Mouse (Mus musculus) megakaryocyte, adult 5-6 weeks (primary cell): Measurements from ENCODE around the gene Il11. TPM values are rescaled to one million over a fixed set of nuclear protein-coding genes. Genes with fewer than 3 reads are reported as not detected.
"Not testable (repeated sequence)": the region's sequence is repeated elsewhere in the genome, so short reads cannot be mapped to it uniquely, and the experiment has no call there.

Experiments
- ATAC-seq: 2 replicates; pipeline ENCODE4 v1.8.0; 2016; ENCODE audit warnings: mild to moderate bottlenecking, inconsistent platforms; ENCODE audit not compliant: poor library complexity, severe bottlenecking
- total RNA-seq, 2 experiments: library from RNA; stranded (forward) in 1 of 2; stranded (reverse) in 1 of 2; fragments of 153-499, 151-499 nt in 1 of 2; fragments of 221-1000, 200-1000 nt in 1 of 2; gene quantifications; 2 replicates each; pipeline versions ENCODE4 v1.2.3 to v1.2.4; 2015 to 2017

The Il11 gene
- total RNA-seq (2015) (not detected in 2 replicates), total RNA-seq (2017) (not detected in 2 replicates)

- no peak for ATAC-seq
Observed at GRCm38 (mm10) chr7:4782759-4783158, at the start of gene Il11, which contains the start of gene Tmem190. TSS of gene Il11 (minus strand) at chr7:4782859. TSS of gene Tmem190 (plus strand) at chr7:4782937.

GRCm38 (mm10) chr7:4830476-4830875 lies 47.8 kb upstream of the Il11 start:
- no peak for ATAC-seq

- ATAC-seq = no peak
Observed at GRCm38 (mm10) chr7:4825365-4825764, 42.7 kb upstream of the Il11 start.

GRCm38 (mm10) chr7:4822162-4822907 lies 39.7 kb upstream of the Il11 start:
- ATAC-seq = no peak

GRCm38 (mm10) chr7:4821690-4822089 lies 39.0 kb upstream of the Il11 start:
- ATAC-seq = no peak

- not testable (repeated sequence) for ATAC-seq
Observed at GRCm38 (mm10) chr7:4820925-4821324, 38.3 kb upstream of the Il11 start.

GRCm38 (mm10) chr7:4816559-4816958 lies 33.9 kb upstream of the Il11 start:
- ATAC-seq = no peak

- ATAC-seq = no peak
Observed at GRCm38 (mm10) chr7:4813105-4813791, 30.6 kb upstream of the Il11 start.

GRCm38 (mm10) chr7:4812303-4813104 lies 29.8 kb upstream of the Il11 start, which contains the start of gene Ube2s:
TSS of gene Ube2s (minus strand) at chr7:4812590.
- ATAC-seq = peak; percentile 90

- no peak for ATAC-seq
Observed at GRCm38 (mm10) chr7:4811842-4812302, 29.2 kb upstream of the Il11 start.

- not testable (repeated sequence) for ATAC-seq
Observed at GRCm38 (mm10) chr7:4811131-4811530, 28.5 kb upstream of the Il11 start.

- peak; percentile 83 for ATAC-seq
Observed at GRCm38 (mm10) chr7:4806716-4807115, 24.1 kb upstream of the Il11 start.

- no peak for ATAC-seq
Observed at GRCm38 (mm10) chr7:4802247-4802646, 19.6 kb upstream of the Il11 start.

- no peak for ATAC-seq
Observed at GRCm38 (mm10) chr7:4795767-4796433, 13.2 kb upstream of the Il11 start.

GRCm38 (mm10) chr7:4794631-4795168 lies 12.0 kb upstream of the Il11 start:
- no peak for ATAC-seq

GRCm38 (mm10) chr7:4793674-4794073 lies 11.0 kb upstream of the Il11 start:
- ATAC-seq = no peak

GRCm38 (mm10) chr7:4793248-4793647 lies 10.6 kb upstream of the Il11 start:
- ATAC-seq = not testable (repeated sequence)

- peak; percentile 89 for ATAC-seq
Observed at GRCm38 (mm10) chr7:4792278-4793212, 9.9 kb upstream of the Il11 start, which contains the start of gene Rpl28. TSS of gene Rpl28 (plus strand) at chr7:4792874.

- peak; percentile 19 for ATAC-seq
Observed at GRCm38 (mm10) chr7:4789436-4789935, 6.8 kb upstream of the Il11 start, which contains the start of gene Tmem238. TSS of gene Tmem238 (minus strand) at chr7:4789656.
